Mouse (Mus musculus) right cerebral cortex, postnatal 10 days (tissue): Measurements from ENCODE around the gene Hist1h4k.
"Not testable (repeated sequence)": the region's sequence is repeated elsewhere in the genome, so short reads cannot be mapped to it uniquely, and the experiment has no call there.

ENCODE experiments used
- DNase-seq, 2 experiments: peaks; one replicate each; pipeline ENCODE4 v3.0.0; 2021; ENCODE audit warnings: low spot score in 2 of 2

The Hist1h4k gene

DNA sequence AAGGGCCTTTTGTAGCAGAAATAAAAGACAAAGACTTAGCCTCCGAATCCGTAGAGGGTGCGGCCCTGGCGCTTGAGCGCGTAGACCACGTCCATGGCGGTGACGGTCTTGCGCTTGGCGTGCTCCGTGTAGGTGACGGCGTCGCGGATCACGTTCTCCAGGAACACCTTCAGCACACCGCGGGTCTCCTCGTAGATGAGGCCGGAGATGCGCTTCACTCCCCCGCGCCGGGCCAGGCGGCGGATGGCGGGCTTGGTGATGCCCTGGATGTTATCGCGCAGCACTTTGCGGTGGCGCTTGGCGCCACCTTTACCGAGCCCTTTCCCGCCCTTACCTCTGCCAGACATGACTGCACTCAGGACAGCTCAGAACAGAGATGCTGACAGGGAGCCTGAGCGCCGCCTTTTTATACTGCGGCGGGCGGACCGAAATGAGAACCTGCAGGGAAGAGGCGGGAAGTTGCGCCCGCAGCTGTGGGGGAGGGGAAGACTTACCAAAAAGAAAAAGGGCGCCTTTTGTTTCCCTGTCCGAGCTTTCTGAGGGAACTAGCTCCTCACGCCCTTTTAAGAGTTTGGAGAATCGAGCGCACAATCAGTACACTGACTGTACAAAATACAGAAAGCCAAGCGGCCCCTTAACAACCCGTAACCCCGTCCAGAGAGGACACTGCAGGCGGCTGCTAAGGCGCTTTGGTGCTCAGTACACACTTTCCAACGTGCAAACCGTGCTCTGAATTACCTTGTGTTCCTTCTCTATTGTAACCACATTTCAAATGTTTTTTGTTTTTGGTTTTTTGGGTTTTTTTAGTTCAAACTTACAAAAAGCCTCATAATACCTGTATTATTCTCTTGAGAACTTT lies at the start of gene Hist1h4k:
TSS of gene Hist1h4k (minus strand) at position 347 of the 859 bp plus-strand sequence.
- peak; percentile 96 for DNase-seq

DNA sequence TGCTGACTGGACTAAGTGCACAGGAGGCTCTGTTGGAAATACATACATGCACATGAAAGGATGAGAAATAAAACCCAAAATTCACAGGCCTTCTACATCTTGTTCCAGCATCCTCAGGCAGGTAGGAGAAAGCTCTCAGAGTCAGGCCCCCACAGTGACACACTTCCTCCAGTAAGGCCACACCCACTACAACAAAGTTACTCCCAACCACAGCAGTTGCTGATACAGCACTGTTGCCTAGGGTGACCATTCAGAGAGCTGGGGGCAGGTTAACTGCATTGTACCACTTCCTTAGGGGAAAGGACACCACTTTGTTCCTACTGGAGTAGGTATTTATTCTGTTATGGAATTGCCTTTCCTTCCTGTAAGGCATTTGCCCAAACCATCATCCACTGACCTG lies 46.9 kb upstream of the Hist1h4k start:
- DNase-seq, result not testable (repeated sequence)

DNA sequence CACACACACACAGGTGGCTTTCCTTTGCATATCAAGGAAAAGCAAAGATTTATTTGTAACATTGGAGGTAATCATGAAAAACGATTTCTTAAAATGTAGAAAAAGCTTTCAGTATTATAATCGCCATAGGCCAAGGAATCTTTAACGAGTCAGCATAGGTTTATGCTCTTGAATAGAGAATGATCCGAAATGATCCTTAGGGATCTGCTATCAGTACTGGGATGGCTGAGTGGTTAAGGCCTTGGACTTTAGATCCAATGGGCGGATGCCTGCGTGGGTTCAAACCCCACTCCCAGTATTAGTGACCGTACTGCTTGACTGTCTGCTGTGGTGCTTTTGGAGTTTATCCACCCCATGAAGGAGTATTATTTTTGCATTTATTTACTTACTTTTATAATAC lies 45.3 kb upstream of the Hist1h4k start:
- DNase-seq, result no peak

DNA sequence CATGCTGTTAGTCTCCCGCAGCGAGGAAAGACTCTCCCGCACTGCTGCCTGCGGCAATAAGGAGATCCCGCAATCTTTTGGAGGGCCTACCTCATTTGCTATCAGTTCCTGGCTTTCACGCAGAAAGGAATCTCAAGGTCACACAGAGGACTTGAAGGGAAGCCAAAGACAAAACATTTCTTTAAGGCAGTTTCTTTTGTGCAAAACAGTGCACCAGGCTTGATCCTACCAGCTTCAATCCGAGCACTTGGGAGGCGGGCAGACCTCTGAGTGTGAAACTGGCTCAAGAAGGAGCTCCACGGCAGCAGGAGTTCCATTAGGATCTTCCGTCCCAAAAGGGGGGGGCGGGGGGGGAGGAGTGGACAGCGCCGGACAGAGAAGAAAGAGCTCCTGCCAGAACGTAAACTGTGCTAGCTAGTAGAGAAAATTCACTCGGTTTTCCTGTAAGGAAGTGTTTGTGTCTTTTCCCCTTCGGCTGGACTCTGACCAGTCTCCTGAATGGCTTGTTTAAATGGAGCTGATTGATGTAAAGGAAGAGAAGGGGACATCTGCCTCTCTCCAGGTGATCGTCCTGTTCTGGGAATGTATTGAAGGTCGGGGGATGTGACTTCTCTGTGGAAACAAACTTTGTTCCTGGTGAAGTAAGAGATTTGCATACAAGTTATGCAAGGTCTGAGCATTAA lies 40.4 kb upstream of the Hist1h4k start:
- no peak for DNase-seq

DNA sequence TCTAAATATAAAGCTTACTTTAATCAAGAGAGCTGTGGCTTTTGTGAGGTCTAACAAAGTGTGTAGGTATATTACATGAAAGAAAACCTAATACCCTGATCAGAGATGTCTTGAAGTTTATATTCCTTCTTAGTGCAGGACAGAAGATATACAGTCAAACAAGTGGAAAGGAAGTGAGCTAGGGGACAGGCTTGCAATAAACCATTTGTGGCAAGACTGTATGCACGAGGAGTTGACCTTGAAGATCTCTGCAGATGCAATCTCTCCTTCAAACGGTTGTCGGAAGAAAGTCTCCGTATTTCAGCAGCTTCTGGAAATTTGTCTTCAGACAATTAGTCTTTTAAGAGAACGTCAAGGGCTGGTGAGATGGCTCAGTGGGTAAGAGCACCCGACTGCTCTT lies 39.6 kb upstream of the Hist1h4k start:
- no peak for DNase-seq

DNA sequence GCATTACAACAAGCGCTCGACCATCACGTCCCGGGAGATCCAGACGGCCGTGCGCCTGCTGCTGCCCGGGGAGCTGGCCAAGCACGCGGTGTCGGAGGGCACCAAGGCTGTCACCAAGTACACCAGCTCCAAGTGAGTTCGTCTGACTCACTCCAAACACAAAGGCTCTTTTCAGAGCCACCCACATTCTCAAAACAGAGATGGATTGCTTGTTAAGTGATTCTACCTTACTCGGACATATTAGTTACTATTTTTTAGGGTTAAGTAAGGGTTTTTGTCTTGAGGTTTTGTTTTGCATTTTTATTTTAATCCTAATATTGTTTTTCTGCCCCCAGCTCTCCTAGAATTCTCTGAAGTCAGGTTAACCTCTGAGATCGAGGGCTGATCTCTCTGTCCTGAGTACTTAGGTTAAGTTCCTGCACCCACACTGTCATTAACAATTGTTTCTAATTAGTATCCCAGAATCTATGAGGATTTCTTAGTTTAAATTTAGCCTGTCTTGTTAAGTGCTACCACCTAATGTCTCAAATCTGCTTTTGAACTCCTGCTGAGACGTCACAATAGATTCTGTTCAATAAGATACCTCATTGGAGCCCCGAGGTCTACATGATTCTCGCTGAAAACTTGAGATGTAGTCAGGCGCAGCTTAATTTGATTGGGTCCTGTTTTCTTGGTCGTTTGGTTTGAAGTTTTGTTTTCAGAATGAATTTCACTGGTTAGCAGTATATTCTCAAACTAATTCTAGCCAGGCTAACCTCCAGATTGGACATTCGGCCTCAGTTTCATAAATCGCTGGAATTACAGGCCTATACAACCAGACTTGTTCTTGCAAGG lies 37.7 kb upstream of the Hist1h4k start:
- no peak for DNase-seq

DNA sequence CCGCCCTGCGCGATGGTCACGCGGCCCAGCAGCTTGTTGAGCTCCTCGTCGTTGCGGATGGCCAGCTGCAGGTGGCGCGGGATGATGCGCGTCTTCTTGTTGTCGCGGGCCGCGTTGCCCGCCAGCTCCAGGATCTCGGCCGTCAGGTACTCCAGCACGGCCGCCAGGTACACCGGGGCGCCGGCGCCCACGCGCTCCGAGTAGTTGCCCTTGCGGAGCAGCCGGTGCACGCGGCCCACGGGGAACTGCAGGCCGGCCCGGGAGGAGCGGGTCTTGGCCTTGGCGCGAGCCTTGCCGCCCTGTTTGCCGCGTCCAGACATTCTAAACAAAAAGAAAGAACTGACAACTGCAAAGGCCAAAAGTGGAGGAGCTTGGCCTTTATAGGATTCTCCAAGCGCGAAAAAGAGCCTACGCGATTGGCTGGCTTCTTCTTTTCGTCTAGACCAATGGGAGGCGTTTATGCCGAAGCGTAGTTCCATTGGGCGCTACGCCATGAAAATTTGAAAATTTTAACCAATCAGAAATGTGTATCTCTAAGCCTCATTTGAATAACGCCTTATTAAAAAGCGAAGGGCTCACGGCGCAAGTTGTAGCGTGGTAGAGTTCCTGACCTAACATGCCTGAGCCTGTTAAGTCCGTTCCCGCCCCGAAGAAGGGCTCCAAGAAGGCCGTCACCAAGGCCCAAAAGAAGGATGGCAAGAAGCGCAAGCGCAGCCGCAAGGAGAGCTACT lies 36.8 kb upstream of the Hist1h4k start, which contains the start of the genes Hist1h2an and Hist1h2bp:
TSS of gene Hist1h2an (minus strand) at position 320 of the 731 bp plus-strand sequence.
TSS of gene Hist1h2bp (plus strand) at position 563 of the 731 bp plus-strand sequence.
- DNase-seq, result peak; percentile 92 to 95

DNA sequence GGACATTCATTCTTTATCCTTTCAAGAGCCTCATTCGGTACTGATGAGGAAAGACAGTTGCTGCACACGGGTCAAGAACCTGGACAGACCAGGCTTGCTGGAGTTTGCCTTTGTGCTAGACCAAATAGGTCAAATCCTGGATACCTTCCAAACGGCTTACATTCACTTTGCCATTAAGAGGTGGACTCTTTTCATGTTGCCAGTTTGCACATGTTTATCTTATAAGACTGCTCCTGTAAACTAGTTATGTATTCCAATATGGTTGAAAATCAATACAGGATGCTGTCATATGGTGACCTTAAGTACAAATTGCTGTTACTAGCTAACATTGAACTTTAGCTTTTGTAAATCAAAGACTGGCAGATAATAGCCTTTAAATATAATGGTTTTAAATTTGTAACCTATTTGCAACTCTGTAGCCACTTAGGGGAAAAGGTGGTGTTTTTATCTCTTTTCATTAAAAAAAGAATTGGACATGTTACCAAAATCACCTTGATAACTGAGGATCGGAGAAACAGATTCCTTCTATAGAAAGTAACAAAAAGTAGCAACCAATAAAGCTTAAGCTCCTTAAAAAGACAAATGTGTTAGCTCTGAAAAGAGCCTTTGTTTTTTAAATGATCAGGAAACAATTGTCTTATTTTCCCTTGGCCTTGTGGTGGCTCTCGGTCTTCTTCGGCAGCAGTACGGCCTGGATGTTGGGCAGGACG lies 36.0 kb upstream of the Hist1h4k start:
- DNase-seq, result no peak

DNA sequence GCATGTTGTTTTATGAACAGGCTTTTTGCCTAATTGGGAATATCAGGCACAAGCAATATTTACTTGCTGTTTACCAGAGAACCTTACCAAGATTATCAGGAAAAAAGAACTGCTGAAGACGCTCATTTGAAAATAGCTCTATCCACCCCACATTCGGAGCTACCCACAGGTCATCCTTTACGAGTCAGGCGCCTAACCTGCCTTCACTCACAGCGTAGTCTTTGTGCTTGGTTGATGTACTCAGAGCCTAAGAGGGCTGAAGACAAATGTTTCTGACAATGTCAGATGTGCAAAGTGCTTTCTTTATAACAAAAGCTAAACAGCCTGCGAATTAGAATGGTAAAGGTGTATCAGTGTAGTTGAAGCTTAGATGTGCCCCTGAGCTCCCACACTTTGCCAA lies 34.0 kb upstream of the Hist1h4k start:
- no peak for DNase-seq

DNA sequence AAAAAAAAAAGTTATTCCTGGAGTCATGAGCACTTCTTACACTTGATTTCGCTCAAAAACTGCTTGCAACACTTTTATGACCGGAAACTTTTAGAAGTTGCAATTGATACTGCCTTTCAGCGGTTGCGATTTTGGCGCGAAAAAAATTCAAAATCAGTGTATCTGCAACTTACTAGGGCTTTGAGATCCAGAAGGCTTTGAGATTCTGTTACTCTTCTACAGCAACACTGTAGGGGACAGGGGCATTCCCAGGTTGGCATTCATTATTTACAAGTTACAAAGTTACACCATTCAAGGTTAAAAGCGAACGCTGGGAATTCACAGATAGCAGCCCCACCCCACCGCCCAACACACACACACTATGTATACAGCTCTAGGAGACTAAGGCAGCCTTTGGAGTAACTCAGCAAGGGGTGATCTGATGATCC lies 33.4 kb upstream of the Hist1h4k start:
- no peak for DNase-seq

DNA sequence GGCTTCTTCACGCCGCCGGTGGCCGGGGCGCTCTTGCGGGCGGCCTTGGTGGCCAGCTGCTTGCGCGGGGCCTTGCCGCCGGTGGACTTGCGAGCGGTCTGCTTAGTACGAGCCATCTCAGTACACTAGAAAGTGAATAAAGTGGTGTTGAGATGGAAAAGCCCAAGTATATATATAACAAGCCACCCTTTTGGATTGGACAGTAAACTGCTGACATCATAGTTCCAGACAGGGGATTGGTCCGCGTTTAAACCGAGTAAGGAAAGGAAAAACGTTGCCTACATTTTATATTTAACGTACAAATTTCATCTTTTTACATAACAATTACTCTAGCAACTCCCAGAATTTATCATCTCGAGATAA lies 32.9 kb upstream of the Hist1h4k start, which contains the start of gene Hist1h3i:
TSS of gene Hist1h3i (minus strand) at position 116 of the 363 bp plus-strand sequence.
- peak; percentile 65 to 83 for DNase-seq

DNA sequence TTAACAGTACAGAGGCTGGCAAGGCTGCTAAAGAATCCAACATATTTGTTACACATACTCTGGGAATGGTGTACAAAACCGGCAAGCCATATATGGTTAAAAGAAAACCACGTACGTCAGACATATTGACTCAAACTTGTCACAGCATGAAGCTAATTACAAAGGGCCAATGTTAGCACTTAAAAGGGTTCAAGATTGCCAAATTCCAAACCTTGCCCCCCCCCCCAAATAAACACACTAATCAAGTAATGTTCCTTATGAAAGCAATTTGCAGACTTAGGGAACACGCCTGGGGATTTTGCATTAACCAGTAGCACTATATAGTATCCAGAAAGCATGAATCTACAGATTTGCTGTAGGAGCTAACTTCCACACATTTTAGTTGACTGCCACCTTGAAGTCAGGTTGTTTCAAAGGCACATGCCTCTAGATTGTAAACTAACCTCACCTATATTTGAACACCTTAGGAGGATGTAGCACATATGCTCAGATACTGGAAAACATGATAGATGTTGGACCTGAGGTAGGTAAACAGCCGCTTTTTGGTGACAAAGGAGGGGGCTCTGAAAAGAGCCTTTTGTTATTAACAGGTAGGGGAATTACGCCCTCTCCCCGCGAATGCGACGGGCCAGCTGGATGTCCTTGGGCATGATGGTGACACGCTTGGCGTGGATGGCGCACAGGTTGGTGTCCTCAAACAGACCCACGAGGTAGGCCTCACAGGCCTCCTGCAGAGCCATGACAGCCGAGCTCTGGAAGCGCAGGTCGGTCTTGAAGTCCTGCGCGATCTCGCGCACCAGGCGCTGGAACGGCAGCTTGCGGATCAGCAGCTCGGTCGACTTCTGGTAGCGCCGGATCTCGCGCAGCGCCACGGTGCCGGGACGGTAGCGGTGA lies 32.3 kb upstream of the Hist1h4k start:
- not testable (repeated sequence) for DNase-seq

DNA sequence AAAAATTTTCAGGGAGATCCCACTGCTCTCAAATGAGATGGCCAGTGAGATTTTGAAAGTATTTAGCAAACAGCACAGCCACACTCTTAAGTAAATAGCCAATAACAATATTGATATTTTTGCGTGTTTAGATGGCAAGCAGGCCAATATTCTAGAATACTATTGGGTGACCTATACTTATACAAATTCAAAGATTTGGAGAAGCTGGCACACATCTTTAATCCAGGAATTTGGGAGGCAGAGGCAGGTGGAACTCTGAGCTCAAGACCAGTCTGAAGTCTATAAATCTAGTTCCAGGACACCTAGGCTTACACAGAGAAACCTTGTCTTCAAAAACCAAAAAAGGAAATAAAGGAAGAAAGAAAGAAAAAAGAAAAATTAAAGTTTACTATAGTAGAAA lies 31.3 kb upstream of the Hist1h4k start:
- DNase-seq, result no peak

DNA sequence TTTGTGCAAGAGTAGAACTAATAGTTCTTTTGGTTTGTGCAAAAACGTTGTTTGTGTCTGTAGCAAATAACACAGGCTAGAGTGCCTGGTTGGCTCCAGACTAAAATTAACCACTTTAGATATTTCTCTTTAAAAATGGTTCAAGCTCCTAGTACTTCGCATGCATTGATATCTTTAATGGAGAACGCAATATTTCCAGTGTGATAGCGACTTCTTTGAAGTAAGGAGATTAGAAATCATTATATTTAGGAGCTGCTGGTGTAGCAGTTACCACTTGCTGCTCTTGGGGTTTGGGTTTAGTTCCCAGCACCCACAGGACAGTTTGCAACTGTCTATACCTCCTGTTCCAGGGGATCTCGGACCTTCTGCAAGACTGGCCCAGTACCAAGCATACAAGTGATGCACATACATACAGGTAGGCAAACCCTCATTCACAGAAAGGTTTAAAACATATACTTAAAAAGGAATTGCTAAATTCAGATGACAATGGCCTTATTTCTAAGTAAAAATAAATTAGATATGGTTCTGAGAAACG lies 30.8 kb upstream of the Hist1h4k start:
- DNase-seq, result no peak

DNA sequence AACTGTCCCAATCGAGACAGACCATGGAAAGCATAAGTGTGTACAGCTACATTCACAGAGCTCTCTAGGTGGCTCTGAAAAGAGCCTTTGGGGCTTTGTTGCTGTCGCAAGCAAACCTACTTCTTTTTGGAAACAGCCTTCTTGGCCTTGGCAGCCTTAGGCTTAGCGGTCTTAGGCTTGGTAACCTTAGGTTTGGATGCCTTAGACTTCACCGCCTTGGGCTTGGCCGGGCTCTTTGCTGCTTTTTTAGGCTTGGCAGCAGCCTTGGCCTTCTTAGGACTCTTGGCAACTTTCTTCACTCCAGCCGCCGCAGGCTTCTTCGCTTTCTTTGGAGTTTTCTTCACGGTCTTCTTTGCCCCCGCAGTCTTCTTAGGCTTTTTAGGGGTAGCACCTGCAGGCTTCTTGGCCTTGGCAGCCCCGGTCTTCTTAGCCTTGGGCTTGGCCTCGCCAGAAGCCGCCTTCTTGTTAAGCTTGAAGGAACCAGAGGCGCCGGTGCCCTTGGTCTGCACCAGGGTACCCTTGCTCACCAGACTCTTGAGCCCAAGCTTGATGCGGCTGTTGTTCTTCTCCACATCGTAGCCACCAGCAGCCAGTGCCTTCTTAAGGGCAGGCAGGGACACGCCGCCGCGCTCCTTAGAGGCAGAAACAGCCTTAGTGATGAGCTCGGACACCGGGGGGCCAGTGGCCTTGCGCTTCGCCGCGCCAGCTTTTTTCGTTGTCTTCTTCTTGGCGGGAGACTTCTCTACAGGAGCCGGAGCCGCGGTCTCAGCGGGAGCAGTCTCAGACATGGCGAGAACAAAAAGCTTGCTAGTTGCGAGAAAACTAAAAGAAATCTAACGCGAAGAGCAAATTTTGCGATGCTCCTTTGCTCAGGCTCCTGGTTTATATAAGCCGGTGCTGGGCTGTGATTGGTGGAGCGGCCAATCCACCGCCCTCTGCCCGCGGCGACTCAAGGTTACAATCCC lies 29.7 kb upstream of the Hist1h4k start, which contains the start of gene Hist1h1b:
TSS of gene Hist1h1b (minus strand) at position 859 of the 965 bp plus-strand sequence.
- DNase-seq, result peak; percentile 48 to 51

DNA sequence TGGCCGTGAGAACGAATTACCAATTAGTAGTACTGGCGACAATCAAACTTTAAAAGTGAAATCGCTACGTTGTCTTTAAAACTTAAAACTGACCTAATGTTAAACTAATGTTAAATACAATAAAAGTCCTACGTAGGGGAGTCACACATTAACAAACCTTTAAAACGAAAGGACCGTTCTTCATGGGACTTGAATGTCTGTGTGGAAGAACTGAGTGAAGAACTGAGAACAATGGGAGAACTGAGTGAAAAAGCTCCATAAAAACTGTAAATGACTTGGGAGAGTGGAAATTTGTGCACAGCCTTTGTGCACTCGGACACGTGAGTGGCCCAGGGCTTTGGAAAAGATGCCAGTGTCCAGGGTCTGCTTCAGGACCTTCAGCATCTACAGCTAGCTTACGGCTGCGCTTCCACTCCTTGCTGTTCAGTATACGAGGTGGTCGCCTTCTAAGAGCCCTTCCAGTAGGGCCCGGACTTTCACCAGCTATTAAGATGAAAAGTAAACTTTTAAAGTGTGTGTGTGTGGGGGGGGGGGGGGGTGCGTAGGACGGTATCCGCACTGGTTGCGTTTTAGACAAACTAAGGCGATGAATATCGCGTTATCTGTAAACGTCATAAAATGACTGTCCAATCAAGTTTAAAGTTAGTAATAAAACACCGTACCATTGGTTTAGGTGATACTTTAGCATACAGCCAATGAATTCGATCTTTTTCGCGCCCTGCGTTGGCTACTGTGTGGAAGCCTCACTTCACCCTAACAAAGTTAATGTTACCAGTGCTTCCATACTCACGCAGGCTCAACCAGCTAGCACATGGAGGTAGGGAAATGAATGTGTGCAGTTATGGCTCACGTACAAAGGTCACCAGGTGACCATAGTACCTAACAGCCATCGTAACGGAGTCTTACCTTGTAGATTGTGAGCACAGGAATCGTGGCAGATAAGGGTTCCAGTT lies 28.8 kb upstream of the Hist1h4k start:
- peak; percentile 80 to 89 for DNase-seq

DNA sequence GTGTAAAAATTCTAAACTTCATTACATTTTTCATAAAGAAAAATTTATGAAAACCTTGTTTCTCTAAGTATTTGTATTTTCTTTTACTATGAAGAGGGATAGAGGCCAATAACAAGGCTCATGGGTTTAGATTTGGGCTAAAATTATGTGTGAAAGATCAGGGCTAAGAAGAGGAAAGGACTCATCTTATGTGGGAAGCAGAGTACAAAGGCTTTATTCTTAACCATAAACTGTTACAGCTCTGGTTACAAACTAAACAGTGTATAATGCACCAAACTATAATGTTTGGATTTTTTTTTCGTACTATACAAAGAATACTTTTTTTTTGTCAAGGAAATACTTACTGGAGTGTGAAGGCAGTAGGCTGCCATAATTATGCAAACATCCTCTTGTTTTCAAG lies 5.4 kb upstream of the Hist1h4k start:
- no peak for DNase-seq
